Mouse (Mus musculus): ENCODE data around the gene Alms1.
A peak's percentile ranks its signal among the peaks of the same experiment; 100 is the strongest.
"Not testable (repeated sequence)": the region's sequence is repeated elsewhere in the genome, so short reads cannot be mapped to it uniquely, and the experiment has no call there.

Alms1 gene

GRCm38 (mm10) chr6:85587396-85588143 lies at the start of gene Alms1:
Alms1 (plus strand) TSS chr6:85587531.
- DNase-seq (ENCODE audit: low read depth): peak; percentile 95

- DNase-seq (ENCODE audit: low read depth): no peak
These were observed 43.8 kb upstream of the Alms1 start for GRCm38 (mm10) chr6:85543351-85544175.

GRCm38 (mm10) chr6:85544251-85544881 lies 43.0 kb upstream of the Alms1 start:
- DNase-seq (ENCODE audit: low read depth): no peak

GRCm38 (mm10) chr6:85547642-85548041 lies 39.7 kb upstream of the Alms1 start:
- no peak for DNase-seq (ENCODE audit: low read depth)

- no peak for DNase-seq (ENCODE audit: low read depth)
These were observed 25.0 kb upstream of the Alms1 start for GRCm38 (mm10) chr6:85562374-85562773.

- no peak for DNase-seq (ENCODE audit: low read depth)
These were observed 14.5 kb upstream of the Alms1 start for GRCm38 (mm10) chr6:85572816-85573215.

- no peak for DNase-seq (ENCODE audit: low read depth)
These were observed 5.6 kb upstream of the Alms1 start for GRCm38 (mm10) chr6:85581688-85582087.

GRCm38 (mm10) chr6:85584612-85585011 lies 2.7 kb upstream of the Alms1 start:
- no peak for DNase-seq (ENCODE audit: low read depth)

GRCm38 (mm10) chr6:85586805-85587367 lies 445 bp upstream of the Alms1 start:
- no peak for DNase-seq (ENCODE audit: low read depth)

GRCm38 (mm10) chr6:85588164-85588563 lies 833 bp downstream of the Alms1 start:
- no peak for DNase-seq (ENCODE audit: low read depth)

GRCm38 (mm10) chr6:85588568-85588967 lies 1.2 kb downstream of the Alms1 start:
- DNase-seq (ENCODE audit: low read depth): peak; percentile 47

GRCm38 (mm10) chr6:85590116-85590515 lies 2.8 kb downstream of the Alms1 start:
- DNase-seq (ENCODE audit: low read depth): peak; percentile 57

- DNase-seq (ENCODE audit: low read depth): peak; percentile 13
These were observed 12.0 kb downstream of the Alms1 start for GRCm38 (mm10) chr6:85599310-85599709.

- no peak for DNase-seq (ENCODE audit: low read depth)
These were observed 23.2 kb downstream of the Alms1 start for GRCm38 (mm10) chr6:85610511-85610910.

GRCm38 (mm10) chr6:85620826-85621225 lies 33.5 kb downstream of the Alms1 start:
- no peak for DNase-seq (ENCODE audit: low read depth)

GRCm38 (mm10) chr6:85621600-85621999 lies 34.3 kb downstream of the Alms1 start:
- DNase-seq (ENCODE audit: low read depth): no peak

GRCm38 (mm10) chr6:85624511-85624910 lies 37.2 kb downstream of the Alms1 start:
- DNase-seq (ENCODE audit: low read depth): no peak

- no peak for DNase-seq (ENCODE audit: low read depth)
These were observed 45.8 kb downstream of the Alms1 start for GRCm38 (mm10) chr6:85633165-85633564.

- DNase-seq (ENCODE audit: low read depth): peak; percentile 44
These were observed 65.9 kb downstream of the Alms1 start for GRCm38 (mm10) chr6:85653244-85653643.

GRCm38 (mm10) chr6:85701943-85702342 lies 114.6 kb downstream of the Alms1 start:
- DNase-seq (ENCODE audit: low read depth): not testable (repeated sequence)

- not testable (repeated sequence) for DNase-seq (ENCODE audit: low read depth)
These were observed 121.9 kb downstream of the Alms1 start for GRCm38 (mm10) chr6:85709206-85709605.

- DNase-seq (ENCODE audit: low read depth): not testable (repeated sequence)
These were observed 122.3 kb downstream of the Alms1 start for GRCm38 (mm10) chr6:85709607-85710006.

Data from 416B (cell line).